Mouse (Mus musculus): ENCODE data around the gene Spc24. TPM values are rescaled to one million over a fixed set of nuclear protein-coding genes. Genes with fewer than 3 reads are reported as not detected.

Spc24 gene
- polyA plus RNA-seq, 1 experiment, result 16.6 TPM

- H3K4me3 ChIP-seq (ENCODE audit: insufficient read depth, low read length), result peak within 1 kb of the TSS; percentile 97
- H3K4me1 ChIP-seq (ENCODE audit: control insufficient read depth, insufficient read depth, low read length), result peaks cover 53% of the 10 kb centered on the region
- H3K27ac ChIP-seq (ENCODE audit: insufficient read depth, low read depth, low read length), result peak within 1 kb of the TSS; percentile 96
- TF ChIP-seq POLR2A (IDR thresholded peaks at IDR 0.05; ENCODE audit: borderline replicate concordance, low read depth, low read length) (0 out of 2 replicates have a peak, but pooled peaks have one; percentile 10), CTCF (IDR thresholded peaks at IDR 0.05; ENCODE audit: low read depth, low read length) (0 out of 2 replicates have a peak, but pooled peaks have one; percentile 21)
Observed at GRCm38 (mm10) chr9:21723377-21724146, 36.5 kb downstream of the Spc24 start, which contains the start of gene Ldlr. Gene Ldlr (plus strand): TSS chr9:21723483.

GRCm38 (mm10) chr9:21721036-21721435 lies 39.1 kb downstream of the Spc24 start:
- H3K4me1 ChIP-seq (ENCODE audit: control insufficient read depth, insufficient read depth, low read length), result peaks cover 42% of the 10 kb centered on the region
- no peak overlapping the region for H3K4me3 ChIP-seq (ENCODE audit: insufficient read depth, low read length)
- no peak overlapping the region for H3K27ac ChIP-seq (ENCODE audit: insufficient read depth, low read depth, low read length)
- TF ChIP-seq CTCF (IDR thresholded peaks at IDR 0.05; ENCODE audit: low read depth, low read length), result no peak

GRCm38 (mm10) chr9:21717015-21717414 lies 43.1 kb downstream of the Spc24 start:
- no peak for TF ChIP-seq CTCF (IDR thresholded peaks at IDR 0.05; ENCODE audit: low read depth, low read length)
- TF ChIP-seq POLR2A (IDR thresholded peaks at IDR 0.05; ENCODE audit: borderline replicate concordance, low read depth, low read length), result no peak
- Histone ChIP-seq H3K4me3 (ENCODE audit: insufficient read depth, low read length) (no peak overlapping the region), H3K4me1 (ENCODE audit: control insufficient read depth, insufficient read depth, low read length) (peaks cover 50% of the 10 kb centered on the region), H3K27ac (ENCODE audit: insufficient read depth, low read depth, low read length) (no peak overlapping the region)

- Histone ChIP-seq H3K4me3 (ENCODE audit: insufficient read depth, low read length) (no peak overlapping the region), H3K4me1 (ENCODE audit: control insufficient read depth, insufficient read depth, low read length) (peaks cover 38% of the 10 kb centered on the region), H3K27ac (ENCODE audit: insufficient read depth, low read depth, low read length) (peak overlapping the region; percentile 58)
- no peak for TF ChIP-seq POLR2A (IDR thresholded peaks at IDR 0.05; ENCODE audit: borderline replicate concordance, low read depth, low read length)
- no peak for TF ChIP-seq CTCF (IDR thresholded peaks at IDR 0.05; ENCODE audit: low read depth, low read length)
Observed at GRCm38 (mm10) chr9:21715298-21715697, 44.8 kb downstream of the Spc24 start.

- Histone ChIP-seq H3K27ac (ENCODE audit: insufficient read depth, low read depth, low read length) (no peak overlapping the region), H3K4me3 (ENCODE audit: insufficient read depth, low read length) (no peak overlapping the region), H3K4me1 (ENCODE audit: control insufficient read depth, insufficient read depth, low read length) (peaks cover 1% of the 10 kb centered on the region)
- TF ChIP-seq POLR2A (IDR thresholded peaks at IDR 0.05; ENCODE audit: borderline replicate concordance, low read depth, low read length) (no peak), CTCF (IDR thresholded peaks at IDR 0.05; ENCODE audit: low read depth, low read length) (no peak)
Observed at GRCm38 (mm10) chr9:21709340-21709739, 50.8 kb downstream of the Spc24 start.

- no peak for TF ChIP-seq POLR2A (IDR thresholded peaks at IDR 0.05; ENCODE audit: borderline replicate concordance, low read depth, low read length)
- TF ChIP-seq CTCF (IDR thresholded peaks at IDR 0.05; ENCODE audit: low read depth, low read length), result no peak
- Histone ChIP-seq H3K4me1 (ENCODE audit: control insufficient read depth, insufficient read depth, low read length) (peaks cover 11% of the 10 kb centered on the region), H3K4me3 (ENCODE audit: insufficient read depth, low read length) (no peak overlapping the region), H3K27ac (ENCODE audit: insufficient read depth, low read depth, low read length) (no peak overlapping the region)
Observed at GRCm38 (mm10) chr9:21706586-21707265, 53.4 kb downstream of the Spc24 start.

GRCm38 (mm10) chr9:21706085-21706484 lies 54.0 kb downstream of the Spc24 start:
- H3K4me1 ChIP-seq (ENCODE audit: control insufficient read depth, insufficient read depth, low read length), result peaks cover 11% of the 10 kb centered on the region
- no peak for TF ChIP-seq POLR2A (IDR thresholded peaks at IDR 0.05; ENCODE audit: borderline replicate concordance, low read depth, low read length)
- no peak for TF ChIP-seq CTCF (IDR thresholded peaks at IDR 0.05; ENCODE audit: low read depth, low read length)
- H3K27ac ChIP-seq (ENCODE audit: insufficient read depth, low read depth, low read length), result no peak overlapping the region
- no peak overlapping the region for H3K4me3 ChIP-seq (ENCODE audit: insufficient read depth, low read length)

Other genes starting within 250 kb of the Spc24 start
- 156 and 179 TPM in 2 replicates for gene AB124611, start 234.1 kb downstream of the Spc24 start, polyA plus RNA-seq (2012; ENCODE audit: insufficient read depth, insufficient read length, missing spikeins)
- gene Carm1, start 213.4 kb downstream of the Spc24 start, polyA plus RNA-seq (2012; ENCODE audit: insufficient read depth, insufficient read length, missing spikeins), result 19.1 and 20.5 TPM in 2 replicates
- 15.5 and 16.4 TPM in 2 replicates for gene Timm29, start 167.6 kb downstream of the Spc24 start, polyA plus RNA-seq (2012; ENCODE audit: insufficient read depth, insufficient read length, missing spikeins)
- gene Yipf2, start 167.5 kb downstream of the Spc24 start, polyA plus RNA-seq (2012; ENCODE audit: insufficient read depth, insufficient read length, missing spikeins), result 16.1 and 17.9 TPM in 2 replicates
- gene Smarca4, start 144.1 kb downstream of the Spc24 start, polyA plus RNA-seq (2012; ENCODE audit: insufficient read depth, insufficient read length, missing spikeins), result 43.7 and 49.8 TPM in 2 replicates
- 30.4 and 36.5 TPM in 2 replicates for gene Ldlr, start 36.8 kb downstream of the Spc24 start, polyA plus RNA-seq (2012; ENCODE audit: insufficient read depth, insufficient read length, missing spikeins)
- 12.2 and 12.3 TPM in 2 replicates for gene Kank2, start 38.4 kb upstream of the Spc24 start, polyA plus RNA-seq (2012; ENCODE audit: insufficient read depth, insufficient read length, missing spikeins)
- not detected in 2 replicates for gene Angptl8, start 75.2 kb upstream of the Spc24 start, polyA plus RNA-seq (2012; ENCODE audit: insufficient read depth, insufficient read length, missing spikeins)
- 8.7 and 16.2 TPM in 2 replicates for gene Dock6, start 92.3 kb upstream of the Spc24 start, polyA plus RNA-seq (2012; ENCODE audit: insufficient read depth, insufficient read length, missing spikeins)
- 26.9 and 32.4 TPM in 2 replicates for gene Rab3d, start 157.9 kb upstream of the Spc24 start, polyA plus RNA-seq (2012; ENCODE audit: insufficient read depth, insufficient read length, missing spikeins)
- 4.3 and 5.1 TPM in 2 replicates for gene Ccdc159, start 167.2 kb upstream of the Spc24 start, polyA plus RNA-seq (2012; ENCODE audit: insufficient read depth, insufficient read length, missing spikeins)
- gene Tmem205, start 167.3 kb upstream of the Spc24 start, polyA plus RNA-seq (2012; ENCODE audit: insufficient read depth, insufficient read length, missing spikeins), result 57.2 and 63.0 TPM in 2 replicates
- 5.8 and 6.0 TPM in 2 replicates for gene Plppr2, start 176.7 kb upstream of the Spc24 start, polyA plus RNA-seq (2012; ENCODE audit: insufficient read depth, insufficient read length, missing spikeins)
- 4.2 and 5.7 TPM in 2 replicates for gene Swsap1, start 195.5 kb upstream of the Spc24 start, polyA plus RNA-seq (2012; ENCODE audit: insufficient read depth, insufficient read length, missing spikeins)
- 1.1 and 1.4 TPM in 2 replicates for gene Epor, start 203.2 kb upstream of the Spc24 start, polyA plus RNA-seq (2012; ENCODE audit: insufficient read depth, insufficient read length, missing spikeins)
- 5.2 and 9.5 TPM in 2 replicates for gene Rgl3, start 229.1 kb upstream of the Spc24 start, polyA plus RNA-seq (2012; ENCODE audit: insufficient read depth, insufficient read length, missing spikeins)
- 1.5 TPM in 1 of 2 replicates, not detected in the other for gene Ccdc151, start 242.3 kb upstream of the Spc24 start, polyA plus RNA-seq (2012; ENCODE audit: insufficient read depth, insufficient read length, missing spikeins)
- 64.1 and 65.9 TPM in 2 replicates for gene Prkcsh, start 242.5 kb upstream of the Spc24 start, polyA plus RNA-seq (2012; ENCODE audit: insufficient read depth, insufficient read length, missing spikeins)

All from bone marrow macrophage, adult 2 months (primary cell).